Mouse (Mus musculus): ENCODE results near the gene Atp8a2. TPM values are rescaled to one million over a fixed set of nuclear protein-coding genes. Genes with fewer than 3 reads are reported as not detected.

Atp8a2 gene
- polyA plus RNA-seq, 1 experiment from 2014 or later = 47.2 TPM

DNA sequence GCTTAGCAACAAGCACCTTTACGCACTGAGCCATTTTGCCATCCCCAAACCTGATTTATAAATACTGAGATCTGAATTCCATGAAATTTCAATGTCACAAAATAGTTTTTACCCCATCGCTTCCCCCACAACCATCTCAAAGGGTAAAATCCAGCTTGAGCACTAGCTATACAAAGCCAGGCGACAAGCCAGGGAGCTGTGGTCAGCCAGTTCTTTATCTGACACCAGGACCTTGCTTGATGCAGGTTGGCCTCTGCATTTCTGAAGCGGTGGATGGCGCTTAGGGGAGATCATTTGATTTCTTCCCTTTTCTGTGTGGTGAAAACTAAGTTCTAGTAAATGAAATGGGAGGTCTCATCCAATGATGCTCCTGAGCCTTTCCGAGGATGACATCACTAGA, 564.9 kb downstream of the Atp8a2 start:
- H3K4me2 ChIP-seq (ENCODE audit: low read length) = no peak overlapping the region
- peaks cover 16% of the 10 kb centered on the region for H3K4me1 ChIP-seq (replicated peaks; ENCODE audit: control insufficient read depth, insufficient read depth, low read length)
- H3K27me3 ChIP-seq (replicated peaks; ENCODE audit: control insufficient read depth, insufficient read depth, low read length) = no peaks in the 10 kb centered on the region
- H3K9me3 ChIP-seq (ENCODE audit: control insufficient read depth, low read length) = no peaks in the 10 kb centered on the region
- no peaks in the 10 kb centered on the region for H3K36me3 ChIP-seq (ENCODE audit: control insufficient read depth, insufficient read depth)
- no peak overlapping the region for H3K27ac ChIP-seq (ENCODE audit: low read length)
- 91% methylated on average over 6 of the region's 6 CpGs for WGBS
- H3K9ac ChIP-seq (replicated peaks; ENCODE audit: low read depth, low read length) = no peak overlapping the region
- no peak for ATAC-seq
- no peak overlapping the region for H3K4me3 ChIP-seq (replicated peaks; ENCODE audit: low read length)

DNA sequence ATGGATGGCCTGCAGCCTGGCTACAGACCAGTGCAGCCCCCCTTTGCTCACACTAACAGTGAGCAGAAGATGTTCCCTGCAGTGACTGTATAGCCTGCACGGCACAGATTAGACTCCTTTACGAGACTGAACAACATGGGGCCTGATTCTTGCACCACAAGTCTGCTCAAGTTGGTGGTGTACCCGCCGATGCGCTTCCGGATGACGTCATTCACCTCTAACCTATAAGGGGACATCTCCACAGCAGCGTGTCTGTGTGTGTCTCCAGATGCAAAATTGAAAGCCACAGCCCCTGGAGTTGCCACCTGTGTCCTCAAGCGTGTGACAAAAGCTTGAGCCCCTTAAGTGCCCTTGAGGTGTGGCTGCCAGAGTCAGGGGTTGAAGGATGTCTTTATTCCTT, 566.9 kb downstream of the Atp8a2 start:
- Histone ChIP-seq H3K27me3 (replicated peaks; ENCODE audit: control insufficient read depth, insufficient read depth, low read length) (no peaks in the 10 kb centered on the region), H3K4me1 (replicated peaks; ENCODE audit: control insufficient read depth, insufficient read depth, low read length) (peaks cover 30% of the 10 kb centered on the region), H3K27ac (ENCODE audit: low read length) (no peak overlapping the region), H3K36me3 (ENCODE audit: control insufficient read depth, insufficient read depth) (no peaks in the 10 kb centered on the region), H3K4me2 (ENCODE audit: low read length) (no peak overlapping the region), H3K4me3 (replicated peaks; ENCODE audit: low read length) (no peak overlapping the region), H3K9me3 (ENCODE audit: control insufficient read depth, low read length) (no peaks in the 10 kb centered on the region), H3K9ac (replicated peaks; ENCODE audit: low read depth, low read length) (no peak overlapping the region)
- WGBS = 79% methylated on average over 9 of the region's 9 CpGs
- ATAC-seq = no peak

DNA sequence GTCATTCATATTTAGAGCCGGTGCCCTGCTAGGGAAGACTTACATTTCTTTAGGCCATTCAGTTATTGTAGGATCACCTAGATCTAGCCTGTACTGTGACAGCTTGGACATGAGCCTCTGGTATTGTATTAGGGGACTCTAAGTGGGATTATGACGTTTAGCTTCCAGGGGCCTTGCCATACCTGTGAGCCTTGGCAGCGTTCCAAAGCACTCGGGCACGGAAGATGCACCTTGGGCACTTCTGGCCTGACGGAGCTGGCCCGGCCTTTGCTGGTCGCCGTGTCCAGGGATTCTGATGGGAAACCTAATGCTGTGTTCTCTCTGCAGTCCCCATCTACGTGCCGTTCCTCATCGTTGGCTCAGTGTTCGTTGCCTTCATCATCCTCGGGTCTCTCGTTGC, 567.7 kb downstream of the Atp8a2 start:
- Histone ChIP-seq H3K4me3 (replicated peaks; ENCODE audit: low read length) (0 out of 2 replicates have a peak overlapping the region, but pooled peaks have one; percentile 3), H3K4me2 (ENCODE audit: low read length) (peak overlapping the region; percentile 12)
- 70% methylated on average over 15 of the region's 15 CpGs for WGBS

DNA sequence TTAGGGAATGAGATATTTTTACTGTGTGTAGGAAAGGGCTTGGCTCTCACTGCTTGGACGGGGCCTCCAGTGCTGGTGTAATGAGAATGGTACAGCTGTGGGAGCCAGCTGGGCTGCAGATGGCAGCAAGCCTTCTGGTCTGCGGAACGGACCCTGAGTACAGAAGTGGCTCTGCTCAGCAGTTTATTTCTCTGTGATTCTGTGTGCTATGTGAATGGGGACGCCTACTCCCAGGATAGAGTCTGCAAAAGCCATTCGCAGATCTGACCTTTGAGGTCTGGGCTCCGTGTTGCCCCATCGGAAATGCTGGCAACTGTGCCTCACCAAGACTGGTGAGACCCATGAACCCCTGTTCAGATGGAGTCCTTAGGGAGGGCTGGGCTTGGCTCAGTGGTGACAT, 569.2 kb downstream of the Atp8a2 start:
- H3K4me3 ChIP-seq (replicated peaks; ENCODE audit: low read length) = peak overlapping the region; percentile 61
- 10% methylated on average over 7 of the region's 7 CpGs for WGBS
- peak overlapping the region; percentile 73 for H3K4me2 ChIP-seq (ENCODE audit: low read length)
- H3K27ac ChIP-seq (ENCODE audit: low read length) = no peak overlapping the region
- ATAC-seq = peak; percentile 67
- peaks cover 30% of the 10 kb centered on the region for H3K4me1 ChIP-seq (replicated peaks; ENCODE audit: control insufficient read depth, insufficient read depth, low read length)
- no peak overlapping the region for H3K9ac ChIP-seq (replicated peaks; ENCODE audit: low read depth, low read length)
- H3K27me3 ChIP-seq (replicated peaks; ENCODE audit: control insufficient read depth, insufficient read depth, low read length) = no peaks in the 10 kb centered on the region; the same call in 1 of the 2 replicates
- H3K36me3 ChIP-seq (ENCODE audit: control insufficient read depth, insufficient read depth) = no peaks in the 10 kb centered on the region
- no peaks in the 10 kb centered on the region for H3K9me3 ChIP-seq (ENCODE audit: control insufficient read depth, low read length)

More for the DNA sequence above, 567.7 kb downstream of the Atp8a2 start:
- no peak overlapping the region for H3K27ac ChIP-seq (ENCODE audit: low read length)
- ATAC-seq = no peak
- H3K9me3 ChIP-seq (ENCODE audit: control insufficient read depth, low read length) = no peaks in the 10 kb centered on the region
- no peaks in the 10 kb centered on the region for H3K27me3 ChIP-seq (replicated peaks; ENCODE audit: control insufficient read depth, insufficient read depth, low read length)
- H3K4me1 ChIP-seq (replicated peaks; ENCODE audit: control insufficient read depth, insufficient read depth, low read length) = peaks cover 30% of the 10 kb centered on the region
- H3K9ac ChIP-seq (replicated peaks; ENCODE audit: low read depth, low read length) = no peak overlapping the region
- no peaks in the 10 kb centered on the region for H3K36me3 ChIP-seq (ENCODE audit: control insufficient read depth, insufficient read depth)

DNA sequence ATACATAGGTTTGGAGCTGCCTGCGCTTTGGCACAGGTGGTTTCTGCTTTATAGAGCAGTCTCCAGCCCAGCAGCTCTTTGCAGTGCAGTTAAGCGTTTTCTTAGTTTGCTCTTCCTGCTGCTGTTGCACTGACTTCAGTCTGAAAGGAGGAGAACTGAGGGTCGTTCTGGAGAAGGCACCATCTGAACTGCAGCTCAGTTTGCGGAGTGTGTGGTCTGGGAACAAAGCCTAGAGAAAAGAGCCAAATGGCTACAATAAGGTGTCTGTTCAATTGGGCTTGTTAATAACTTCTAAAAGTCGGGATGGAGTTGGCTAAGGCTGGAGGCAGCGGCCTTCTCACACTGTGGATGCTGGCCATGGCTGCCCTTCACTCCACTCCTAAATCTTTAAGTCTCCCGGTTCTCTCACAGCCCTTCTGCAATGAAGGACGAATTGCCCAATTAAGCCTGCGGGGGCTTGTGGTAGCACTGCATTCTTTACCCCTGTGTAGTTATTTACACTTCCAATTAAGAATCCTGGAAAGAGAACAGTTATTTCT, 569.8 kb downstream of the Atp8a2 start:
- WGBS = 3% methylated on average over 9 of the region's 9 CpGs
- peaks cover 30% of the 10 kb centered on the region for H3K4me1 ChIP-seq (replicated peaks; ENCODE audit: control insufficient read depth, insufficient read depth, low read length)
- no peaks in the 10 kb centered on the region for H3K36me3 ChIP-seq (ENCODE audit: control insufficient read depth, insufficient read depth)
- peak overlapping the region; percentile 73 for H3K4me2 ChIP-seq (ENCODE audit: low read length)
- no peaks in the 10 kb centered on the region; the same call in 1 of the 2 replicates for H3K27me3 ChIP-seq (replicated peaks; ENCODE audit: control insufficient read depth, insufficient read depth, low read length)
- peak overlapping the region; percentile 22; the same call in 1 of the 2 replicates for H3K9ac ChIP-seq (replicated peaks; ENCODE audit: low read depth, low read length)
- H3K27ac ChIP-seq (ENCODE audit: low read length) = peak overlapping the region; percentile 70
- no peaks in the 10 kb centered on the region for H3K9me3 ChIP-seq (ENCODE audit: control insufficient read depth, low read length)
- peak; percentile 43 for ATAC-seq
- peak overlapping the region; percentile 61 for H3K4me3 ChIP-seq (replicated peaks; ENCODE audit: low read length)

DNA sequence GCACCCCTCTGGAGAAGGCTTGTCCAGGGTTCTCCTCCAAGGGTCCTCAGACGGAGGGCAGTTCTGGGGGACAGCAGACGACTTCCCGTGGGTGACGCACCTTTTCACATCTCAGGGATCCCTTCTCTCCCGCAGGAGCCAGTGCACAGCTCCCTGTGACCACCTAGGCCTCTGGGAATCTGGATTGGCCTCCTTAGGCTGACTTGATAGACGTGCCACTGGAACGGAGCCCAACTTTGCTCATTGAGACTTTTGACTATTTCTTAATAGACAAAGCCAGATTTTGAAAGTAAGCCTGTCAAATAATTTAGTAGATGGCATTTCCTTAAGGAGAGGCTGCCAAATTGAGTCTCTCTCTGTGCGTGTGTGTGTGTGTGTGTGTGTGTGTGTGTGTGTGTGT, 570.3 kb downstream of the Atp8a2 start:
- no peaks in the 10 kb centered on the region; the same call in 1 of the 2 replicates for H3K27me3 ChIP-seq (replicated peaks; ENCODE audit: control insufficient read depth, insufficient read depth, low read length)
- peak; percentile 18; the same call in 1 of the 2 replicates for ATAC-seq
- H3K4me2 ChIP-seq (ENCODE audit: low read length) = peak overlapping the region; percentile 73
- peaks cover 30% of the 10 kb centered on the region for H3K4me1 ChIP-seq (replicated peaks; ENCODE audit: control insufficient read depth, insufficient read depth, low read length)
- WGBS = 3% methylated on average over 8 of the region's 8 CpGs
- peak overlapping the region; percentile 65 for H3K9ac ChIP-seq (replicated peaks; ENCODE audit: low read depth, low read length)
- H3K4me3 ChIP-seq (replicated peaks; ENCODE audit: low read length) = peak overlapping the region; percentile 61
- H3K27ac ChIP-seq (ENCODE audit: low read length) = peak overlapping the region; percentile 83
- H3K36me3 ChIP-seq (ENCODE audit: control insufficient read depth, insufficient read depth) = no peaks in the 10 kb centered on the region
- H3K9me3 ChIP-seq (ENCODE audit: control insufficient read depth, low read length) = no peaks in the 10 kb centered on the region

DNA sequence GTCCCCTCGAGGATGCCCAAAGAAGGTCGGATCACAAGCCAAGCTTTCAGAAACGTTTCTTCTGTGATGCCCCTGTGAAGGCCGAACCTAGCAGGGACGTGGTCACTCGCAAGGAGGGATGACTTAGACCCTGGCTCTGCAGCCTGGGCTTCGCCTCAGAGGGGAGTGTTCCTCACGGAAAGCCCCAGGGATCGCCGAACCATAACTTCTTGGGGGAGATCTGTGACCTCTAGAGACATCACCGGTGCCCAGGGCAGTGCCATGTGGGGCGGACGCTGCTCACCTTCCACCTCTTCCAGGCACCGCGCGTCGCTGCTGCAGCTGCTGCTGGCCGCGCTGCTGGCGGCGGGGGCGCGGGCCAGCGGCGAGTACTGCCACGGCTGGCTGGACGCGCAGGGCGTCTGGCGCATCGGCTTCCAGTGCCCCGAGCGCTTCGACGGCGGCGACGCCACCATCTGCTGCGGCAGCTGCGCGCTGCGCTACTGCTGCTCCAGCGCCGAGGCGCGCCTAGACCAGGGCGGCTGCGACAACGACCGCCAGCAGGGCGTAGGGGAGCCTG, 571.1 kb downstream of the Atp8a2 start:
- Histone ChIP-seq H3K9ac (replicated peaks; ENCODE audit: low read depth, low read length) (peak overlapping the region; percentile 65), H3K27ac (ENCODE audit: low read length) (peak overlapping the region; percentile 83)
- peak; percentile 60 for ATAC-seq

DNA sequence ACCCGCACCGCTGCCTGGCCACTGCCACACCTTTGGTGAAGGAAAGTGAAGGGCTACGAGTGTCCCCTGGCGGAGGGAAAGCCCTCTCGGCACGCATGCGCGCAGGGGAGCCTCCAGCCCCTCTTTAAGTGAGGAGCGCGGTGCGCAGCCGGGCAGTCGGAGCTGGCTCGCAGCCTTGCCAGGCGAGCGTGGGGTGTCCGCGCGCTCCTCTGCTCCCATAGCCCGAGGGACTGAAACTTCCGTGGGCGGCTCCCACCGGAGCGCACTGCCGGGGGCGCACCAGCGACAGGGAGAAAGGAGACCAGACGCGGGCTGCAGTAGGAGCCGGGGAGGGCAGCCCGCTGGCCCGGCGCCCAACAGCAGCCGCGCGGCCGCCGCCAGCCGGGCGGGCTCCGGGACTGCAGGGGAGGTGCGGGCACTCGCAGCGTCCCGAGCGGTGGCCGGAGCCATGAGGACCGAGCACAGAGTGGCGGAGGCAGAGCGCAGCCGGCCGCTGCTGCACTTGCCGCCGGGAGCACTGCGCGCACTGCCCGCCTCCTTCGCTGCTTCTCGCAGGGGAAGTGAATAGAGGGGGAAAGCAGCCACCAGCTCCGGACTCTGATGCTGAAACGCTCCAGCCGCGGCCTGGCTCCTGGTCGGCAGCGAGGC, 571.7 kb downstream of the Atp8a2 start, which contains the start of gene Shisa2:
Gene Shisa2, plus strand, starts transcription at position 151 of the 648 bp plus-strand sequence.
- ATAC-seq = peak; percentile 80
- H3K4me2 ChIP-seq (ENCODE audit: low read length) = peak within 1 kb of the TSS; percentile 73
- WGBS = under 1% methylated on average over 56 of the region's 65 CpGs
- peaks cover 30% of the 10 kb centered on the region for H3K4me1 ChIP-seq (replicated peaks; ENCODE audit: control insufficient read depth, insufficient read depth, low read length)
- no peaks in the 10 kb centered on the region for H3K36me3 ChIP-seq (ENCODE audit: control insufficient read depth, insufficient read depth)
- peak within 1 kb of the TSS; percentile 65 for H3K9ac ChIP-seq (replicated peaks; ENCODE audit: low read depth, low read length)
- H3K4me3 ChIP-seq (replicated peaks; ENCODE audit: low read length) = peak within 1 kb of the TSS; percentile 61
- no peaks in the 10 kb centered on the region for H3K9me3 ChIP-seq (ENCODE audit: control insufficient read depth, low read length)
- H3K27me3 ChIP-seq (replicated peaks; ENCODE audit: control insufficient read depth, insufficient read depth, low read length) = no peaks in the 10 kb centered on the region; the same call in 1 of the 2 replicates
- H3K27ac ChIP-seq (ENCODE audit: low read length) = peak within 1 kb of the TSS; percentile 83

More for the DNA sequence above, 571.1 kb downstream of the Atp8a2 start:
- Histone ChIP-seq H3K4me2 (ENCODE audit: low read length) (peak overlapping the region; percentile 73), H3K4me3 (replicated peaks; ENCODE audit: low read length) (peak overlapping the region; percentile 61), H3K36me3 (ENCODE audit: control insufficient read depth, insufficient read depth) (no peaks in the 10 kb centered on the region), H3K27me3 (replicated peaks; ENCODE audit: control insufficient read depth, insufficient read depth, low read length) (no peaks in the 10 kb centered on the region; the same call in 1 of the 2 replicates), H3K9me3 (ENCODE audit: control insufficient read depth, low read length) (no peaks in the 10 kb centered on the region), H3K4me1 (replicated peaks; ENCODE audit: control insufficient read depth, insufficient read depth, low read length) (peaks cover 30% of the 10 kb centered on the region)
- under 1% methylated on average over 51 of the region's 51 CpGs for WGBS

DNA sequence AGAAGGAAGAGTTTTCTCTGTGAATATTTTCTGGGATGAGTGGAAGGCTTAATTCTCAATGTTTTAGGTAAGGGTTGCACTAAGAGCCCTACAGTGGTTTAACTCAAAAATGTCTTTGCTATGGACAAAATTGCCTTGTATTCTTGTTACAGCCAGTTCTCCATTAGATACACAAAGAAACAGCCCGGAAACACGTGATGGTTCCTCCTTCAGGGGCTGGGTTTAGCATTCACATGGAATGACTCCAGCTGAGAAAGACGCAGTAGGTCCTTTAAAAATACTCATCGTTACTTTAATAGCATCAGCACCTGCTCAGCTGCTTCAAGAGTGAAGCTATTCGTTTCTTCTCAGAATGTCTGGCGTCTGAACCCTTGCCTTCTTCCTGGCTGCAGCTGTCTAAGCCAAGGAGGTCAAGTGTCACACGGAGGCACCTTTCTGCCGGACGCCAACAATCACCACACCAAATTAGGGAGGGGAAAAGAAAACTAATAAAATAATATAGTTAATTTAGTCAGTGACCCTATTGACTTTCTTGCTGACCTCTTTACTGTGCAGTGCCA, 572.6 kb downstream of the Atp8a2 start:
- H3K9ac ChIP-seq (replicated peaks; ENCODE audit: low read depth, low read length) = no peak overlapping the region
- 24% methylated on average over 9 of the region's 9 CpGs for WGBS

More for the DNA sequence above, 572.6 kb downstream of the Atp8a2 start:
- H3K27ac ChIP-seq (ENCODE audit: low read length) = no peak overlapping the region
- peaks cover 27% of the 10 kb centered on the region for H3K4me1 ChIP-seq (replicated peaks; ENCODE audit: control insufficient read depth, insufficient read depth, low read length)
- H3K4me2 ChIP-seq (ENCODE audit: low read length) = no peak overlapping the region; the same call in 1 of the 2 replicates
- no peaks in the 10 kb centered on the region for H3K36me3 ChIP-seq (ENCODE audit: control insufficient read depth, insufficient read depth)
- no peak for ATAC-seq
- no peak overlapping the region for H3K4me3 ChIP-seq (replicated peaks; ENCODE audit: low read length)
- no peaks in the 10 kb centered on the region; the same call in 1 of the 2 replicates for H3K27me3 ChIP-seq (replicated peaks; ENCODE audit: control insufficient read depth, insufficient read depth, low read length)
- H3K9me3 ChIP-seq (ENCODE audit: control insufficient read depth, low read length) = no peaks in the 10 kb centered on the region

Data from forebrain, embryonic 16.5 days (tissue).